Mouse (Mus musculus): Measurements from ENCODE around the gene Nr4a1. TPM values are rescaled to one million over a fixed set of nuclear protein-coding genes. Genes with fewer than 3 reads are reported as not detected.

Gene Nr4a1
- total RNA-seq, 2 experiments from 2014 or later, result 95.8 to 589 TPM

GRCm38 (mm10) chr15:101256463-101257206 is 2.6 kb downstream of the Nr4a1 start:
- DNase-seq, result no peak

- peak; percentile 5 for DNase-seq
Measured at GRCm38 (mm10) chr15:101258420-101258819, 4.4 kb downstream of the Nr4a1 start.

DNA sequence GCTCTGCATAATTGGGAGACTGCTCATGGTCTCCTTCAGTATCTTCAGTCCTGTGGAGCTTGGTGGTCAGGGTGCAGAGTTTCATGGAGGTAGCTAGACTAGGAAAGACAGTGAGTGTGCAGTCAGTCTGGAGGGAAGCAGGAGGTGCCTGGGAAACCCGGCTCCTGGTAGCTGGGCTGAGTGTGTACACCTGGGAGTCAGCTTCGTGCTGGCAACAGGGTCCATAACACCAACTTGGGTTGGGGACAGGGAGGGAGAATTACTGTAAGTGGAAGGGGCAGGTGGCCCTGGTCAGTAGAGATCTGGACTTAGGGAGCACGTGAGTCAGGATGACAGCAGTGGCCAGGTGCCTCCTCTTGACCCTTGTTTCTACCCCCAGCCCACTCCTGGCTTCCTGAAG is 5.9 kb downstream of the Nr4a1 start:
- DNase-seq, result no peak

DNA sequence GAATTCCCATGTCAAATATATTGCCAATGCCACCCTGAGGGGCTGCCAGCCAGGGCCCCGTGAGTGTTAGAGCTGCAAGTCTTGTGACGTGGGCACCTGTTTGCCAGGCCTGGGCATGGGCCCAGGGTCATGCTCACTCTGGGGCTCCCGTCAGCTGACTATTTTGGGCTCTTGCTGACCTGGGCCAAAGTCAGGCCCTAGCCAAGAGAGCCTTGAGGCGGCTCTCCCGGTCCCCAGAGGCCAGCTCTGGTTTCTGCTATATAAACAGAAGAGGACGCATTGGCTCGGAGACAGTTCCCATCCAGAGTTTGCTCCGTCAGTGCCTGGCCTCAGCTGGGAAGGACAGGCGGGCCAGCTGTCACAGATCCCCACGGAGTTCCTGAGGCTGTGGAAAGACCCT is 6.3 kb downstream of the Nr4a1 start:
- DNase-seq, result peak; percentile 83

DNA sequence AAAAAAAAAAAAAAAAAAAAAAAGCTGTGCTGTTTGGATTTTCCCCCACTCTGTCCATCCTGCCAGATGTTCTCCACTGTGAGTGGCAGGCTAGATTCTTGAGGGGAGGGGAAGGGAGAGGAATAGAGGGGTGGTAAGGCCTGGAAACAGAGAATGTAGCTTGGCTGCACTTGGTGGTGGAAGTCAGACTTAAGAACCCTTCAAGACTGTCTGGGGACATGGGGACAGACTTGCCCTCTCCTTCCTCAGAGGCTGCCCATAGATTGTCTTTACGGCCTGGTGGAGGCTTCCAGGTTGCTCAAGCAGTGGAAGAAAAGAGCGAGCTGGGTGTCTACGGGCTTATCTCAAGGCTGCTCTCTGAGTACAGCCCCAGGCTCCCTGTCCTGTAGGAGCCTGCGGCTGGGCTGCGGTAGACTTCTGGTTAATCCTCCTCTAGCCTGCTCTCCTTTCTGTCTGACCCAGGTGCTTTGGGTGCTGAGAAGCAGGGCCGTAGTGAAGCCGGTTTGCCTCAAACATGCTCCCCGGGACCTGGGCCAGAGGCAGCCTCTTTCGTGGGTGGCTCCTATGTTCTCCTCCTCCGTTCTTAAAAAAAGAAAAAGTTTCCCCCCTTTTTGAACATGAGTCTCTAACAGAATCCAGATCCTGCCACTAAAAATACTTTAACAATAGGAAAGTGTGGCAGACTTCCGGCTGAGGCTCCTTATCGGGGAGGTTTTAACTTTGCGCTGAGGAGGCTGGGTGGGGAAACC is 7.0 kb downstream of the Nr4a1 start:
- no peak for DNase-seq

DNA sequence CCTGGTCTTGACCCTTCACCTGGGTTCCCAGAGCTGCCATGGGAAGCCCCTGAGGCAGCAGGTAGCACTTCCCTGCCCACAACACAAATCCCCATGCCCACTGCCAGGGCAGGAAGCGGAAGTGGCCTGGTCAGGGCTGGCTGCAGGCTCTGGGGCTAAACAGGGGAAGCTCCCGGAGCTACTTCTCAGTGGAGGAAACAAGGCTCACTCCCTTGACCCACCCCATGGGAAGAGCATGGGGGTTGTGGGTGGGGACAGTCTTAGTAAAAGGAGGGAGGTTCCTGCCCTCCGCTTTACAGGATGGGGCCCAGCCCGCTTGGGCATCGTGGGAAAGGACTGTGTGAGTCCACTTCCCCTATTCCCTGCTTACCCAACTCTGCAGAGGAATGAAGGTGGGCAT is 8.4 kb downstream of the Nr4a1 start:
- peak; percentile 14 for DNase-seq

GRCm38 (mm10) chr15:101266132-101266963 is 12.3 kb downstream of the Nr4a1 start:
- DNase-seq, result peak; percentile 99

DNA sequence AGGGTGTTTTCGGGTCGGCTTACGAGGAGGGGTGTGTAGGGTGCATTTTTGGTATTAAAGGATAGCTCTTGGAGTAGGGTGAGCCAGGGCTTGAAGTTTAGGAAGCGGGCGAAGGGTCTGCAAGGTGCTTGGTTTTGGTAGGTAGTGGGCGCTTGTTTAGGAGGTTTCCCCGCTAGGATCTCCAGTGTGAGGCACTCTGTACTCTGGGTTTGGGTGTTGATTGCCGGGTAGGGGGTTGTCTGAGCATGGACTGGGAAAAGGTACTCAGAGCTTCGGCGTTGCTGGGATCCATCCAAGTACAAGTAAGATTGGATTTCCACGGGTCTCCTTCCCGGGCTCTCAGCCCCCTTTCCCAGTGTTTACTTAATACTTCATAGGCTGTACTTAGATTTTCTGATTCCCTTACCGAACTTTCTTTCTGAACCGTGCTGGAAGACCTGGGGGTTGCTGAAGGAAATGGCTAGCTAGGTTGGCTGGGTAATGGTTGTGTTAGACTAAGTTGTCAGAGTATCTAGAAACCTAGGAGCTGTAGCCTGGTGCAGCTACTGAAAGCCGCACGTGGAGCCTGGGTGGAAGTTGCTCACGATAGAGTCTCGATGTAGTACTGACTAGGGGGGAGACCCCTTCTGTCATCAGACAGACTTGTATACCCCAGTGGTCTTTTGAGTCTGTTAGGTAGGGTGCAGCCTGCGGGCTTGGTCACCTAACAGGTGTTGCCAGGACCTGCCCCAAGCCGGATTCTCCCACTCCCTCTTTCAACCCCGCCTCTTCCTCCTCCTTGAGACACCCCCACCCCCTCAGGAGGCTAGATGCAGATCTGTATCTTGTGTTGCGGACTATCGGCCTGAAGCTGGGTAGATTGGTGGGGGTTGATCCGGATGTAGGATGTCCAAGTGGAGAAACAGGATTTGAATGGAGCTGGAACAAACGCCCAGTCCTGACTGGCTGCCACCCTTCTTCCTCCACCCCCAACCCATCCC is 13.3 kb downstream of the Nr4a1 start:
- peak; percentile 69 for DNase-seq

DNA sequence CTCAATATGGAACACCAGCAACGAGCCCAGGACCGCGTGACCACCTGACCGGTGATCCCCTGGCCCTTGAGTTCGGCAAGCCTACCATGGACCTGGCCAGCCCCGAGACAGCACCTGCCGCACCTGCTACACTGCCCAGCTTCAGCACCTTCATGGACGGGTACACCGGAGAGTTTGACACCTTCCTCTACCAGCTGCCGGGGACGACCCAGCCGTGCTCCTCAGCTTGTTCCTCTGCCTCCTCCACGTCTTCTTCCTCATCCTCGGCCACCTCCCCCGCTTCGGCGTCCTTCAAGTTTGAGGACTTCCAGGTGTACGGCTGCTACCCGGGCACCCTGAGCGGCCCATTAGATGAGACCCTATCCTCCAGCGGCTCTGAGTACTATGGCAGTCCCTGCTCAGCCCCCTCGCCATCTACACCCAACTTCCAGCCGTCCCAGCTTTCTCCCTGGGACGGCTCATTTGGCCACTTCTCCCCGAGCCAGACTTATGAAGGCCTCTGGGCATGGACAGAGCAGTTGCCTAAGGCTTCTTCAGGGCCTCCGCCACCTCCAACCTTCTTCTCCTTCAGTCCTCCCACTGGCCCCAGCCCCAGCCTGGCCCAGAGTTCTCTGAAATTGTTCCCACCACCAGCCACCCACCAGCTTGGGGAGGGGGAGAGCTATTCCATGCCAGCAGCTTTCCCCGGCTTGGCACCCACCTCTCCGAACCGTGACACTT is 16.2 kb downstream of the Nr4a1 start:
- DNase-seq, result no peak

- DNase-seq, result no peak
Measured at GRCm38 (mm10) chr15:101271107-101271506, 17.0 kb downstream of the Nr4a1 start.

- DNase-seq, result no peak
Measured at GRCm38 (mm10) chr15:101271513-101271912, 17.4 kb downstream of the Nr4a1 start.

DNA sequence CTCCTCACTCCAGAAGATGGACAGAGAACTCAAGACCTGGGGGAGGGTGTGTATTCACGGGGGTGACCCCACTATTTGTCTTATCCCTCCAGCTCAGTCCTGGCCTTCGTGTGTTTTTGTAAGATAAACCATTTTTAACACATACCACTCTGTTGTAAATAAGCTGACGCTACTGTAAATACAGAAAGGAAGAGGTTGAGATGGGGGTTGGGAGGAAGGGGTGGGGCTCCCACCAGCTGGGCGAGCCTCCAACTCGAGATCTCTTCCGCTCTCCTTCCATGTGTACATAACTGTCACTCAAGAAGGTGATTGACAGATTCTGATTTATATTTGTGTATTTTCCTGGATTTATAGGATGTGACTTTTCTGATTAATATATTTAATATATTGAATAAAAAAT is 20.3 kb downstream of the Nr4a1 start:
- no peak for DNase-seq

- DNase-seq, result peak; percentile 26
Measured at GRCm38 (mm10) chr15:101277351-101277899, 23.4 kb downstream of the Nr4a1 start.

GRCm38 (mm10) chr15:101278589-101278988 is 24.5 kb downstream of the Nr4a1 start:
- DNase-seq, result peak; percentile 53

- DNase-seq, result peak; percentile 89
Measured at GRCm38 (mm10) chr15:101279430-101279999, 25.4 kb downstream of the Nr4a1 start.

DNA sequence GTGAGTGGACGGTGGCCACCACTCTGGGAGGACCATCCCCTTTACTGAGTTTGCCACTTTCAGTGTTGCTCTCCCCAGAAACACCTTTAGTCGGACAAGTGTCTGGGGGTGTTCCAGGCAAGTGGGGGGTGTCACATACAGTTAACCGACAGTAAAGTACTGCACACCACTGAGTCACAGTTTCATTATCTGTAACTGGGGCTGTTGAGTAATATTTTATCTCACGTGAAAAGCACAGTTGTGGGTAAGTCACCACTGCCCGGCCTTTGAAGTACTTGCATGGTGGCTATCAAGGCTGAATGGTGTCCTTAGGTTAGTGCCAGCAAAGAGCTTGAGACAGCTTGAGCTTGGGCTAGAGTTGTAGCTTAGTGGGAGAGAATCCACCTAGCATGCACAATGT is 28.4 kb downstream of the Nr4a1 start:
- DNase-seq, result peak; percentile 63

DNA sequence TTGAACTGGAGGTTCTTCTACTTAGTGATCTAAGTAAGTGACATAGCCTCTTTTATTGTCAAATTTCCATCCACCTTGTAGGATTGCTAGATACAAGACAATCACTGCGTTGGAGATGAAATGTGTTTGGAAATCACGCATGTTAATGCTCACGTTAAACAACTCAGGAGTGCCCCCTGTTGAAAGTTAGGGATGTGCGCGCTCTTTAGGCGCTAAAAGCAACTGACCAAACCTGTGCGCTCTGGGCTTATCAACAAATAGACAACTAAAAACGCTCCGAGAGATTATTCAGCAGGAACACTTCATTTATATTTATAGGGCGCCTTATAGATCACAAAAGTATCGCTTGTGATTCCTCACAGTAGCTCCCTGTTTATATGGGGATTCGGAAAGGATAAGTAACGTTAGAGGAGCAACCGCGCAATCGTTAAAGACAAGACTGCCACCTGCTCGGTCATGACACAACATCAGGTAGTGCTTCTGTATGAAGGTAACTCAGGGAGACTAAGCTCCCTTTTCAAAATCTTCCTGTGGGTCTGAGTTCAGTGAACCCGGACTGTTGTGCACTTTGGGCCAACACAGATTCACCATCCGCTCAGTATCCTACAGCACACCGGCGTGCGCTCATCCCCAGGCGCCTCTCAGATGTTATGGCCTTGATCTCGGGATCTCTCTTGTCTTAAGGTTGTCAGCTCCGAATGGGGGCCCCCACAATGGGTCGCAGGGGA is 29.3 kb downstream of the Nr4a1 start:
- DNase-seq, result peak; percentile 71

DNA sequence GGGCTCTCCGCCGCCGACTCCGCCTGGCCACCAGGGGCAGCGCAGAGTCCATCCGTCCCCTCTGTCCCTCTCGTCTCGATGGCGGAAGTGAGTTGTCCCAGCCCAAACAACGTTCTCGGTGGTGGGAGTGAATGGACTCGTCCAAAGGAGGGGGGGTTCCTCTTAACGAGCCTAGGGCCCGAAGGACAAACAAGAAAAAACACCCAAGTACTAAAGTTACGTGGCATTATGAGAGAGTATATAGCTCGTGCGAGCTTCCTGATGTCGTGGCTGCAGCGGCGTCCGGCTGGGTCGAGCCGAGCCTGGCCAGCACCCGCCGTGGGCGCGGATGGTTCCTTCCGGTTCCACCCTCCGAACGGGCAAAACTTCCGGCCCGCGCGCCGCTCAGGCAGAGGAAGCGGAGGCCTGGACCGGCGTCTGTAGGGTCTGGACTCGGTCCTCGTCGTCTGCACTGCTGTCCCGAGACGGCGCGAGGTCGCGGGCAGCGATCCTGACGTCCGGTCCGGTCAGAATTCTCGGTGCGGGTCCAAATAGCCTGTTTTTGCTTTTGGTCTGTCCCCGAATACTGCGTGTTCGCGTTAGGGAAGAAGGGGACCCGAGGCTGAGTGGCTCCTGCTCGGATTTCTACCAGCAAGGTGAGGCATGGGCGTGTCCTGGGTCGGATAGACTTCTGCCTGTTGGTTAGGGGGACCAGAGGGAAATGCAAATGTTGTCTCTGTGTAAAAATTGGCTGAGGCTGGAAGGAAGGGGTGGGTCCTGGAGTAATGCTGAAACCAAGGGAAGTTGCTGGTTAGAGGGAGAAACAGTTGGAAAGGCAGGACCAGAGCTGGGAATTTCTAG is 30.1 kb downstream of the Nr4a1 start, which contains the start of gene Atg101:
Atg101 (plus strand) TSS at position 362 of the 840 bp plus-strand sequence.
- peak; percentile 93 for DNase-seq

All from adrenal gland, postnatal 10 days (tissue).